Mouse (Mus musculus): ENCODE data around the gene Gpatch2. TPM values are rescaled to one million over a fixed set of nuclear protein-coding genes. Genes with fewer than 3 reads are reported as not detected.

The Gpatch2 gene
- polyA plus RNA-seq, 1 experiment, result 7.6 TPM

GRCm38 (mm10) chr1:187286411-187286810 lies 71.1 kb downstream of the Gpatch2 start:
- no peak for TF ChIP-seq GATA1 (IDR thresholded peaks at IDR 0.05; ENCODE audit: low read length)

- TF ChIP-seq GATA1 (IDR thresholded peaks at IDR 0.05; ENCODE audit: low read length), result no peak
Measured at GRCm38 (mm10) chr1:187286924-187287323, 71.6 kb downstream of the Gpatch2 start.

GRCm38 (mm10) chr1:187290186-187290585 lies 74.9 kb downstream of the Gpatch2 start:
- no peak for TF ChIP-seq GATA1 (IDR thresholded peaks at IDR 0.05; ENCODE audit: low read length)

- no peak for TF ChIP-seq GATA1 (IDR thresholded peaks at IDR 0.05; ENCODE audit: low read length)
Measured at GRCm38 (mm10) chr1:187291480-187292394, 76.4 kb downstream of the Gpatch2 start.

GRCm38 (mm10) chr1:187292395-187292749 lies 77.1 kb downstream of the Gpatch2 start:
- no peak for TF ChIP-seq GATA1 (IDR thresholded peaks at IDR 0.05; ENCODE audit: low read length)

GRCm38 (mm10) chr1:187293233-187293632 lies 77.9 kb downstream of the Gpatch2 start:
- no peak for TF ChIP-seq GATA1 (IDR thresholded peaks at IDR 0.05; ENCODE audit: low read length)

GRCm38 (mm10) chr1:187294522-187294921 lies 79.2 kb downstream of the Gpatch2 start:
- no peak for TF ChIP-seq GATA1 (IDR thresholded peaks at IDR 0.05; ENCODE audit: low read length)

- TF ChIP-seq GATA1 (IDR thresholded peaks at IDR 0.05; ENCODE audit: low read length), result no peak
Measured at GRCm38 (mm10) chr1:187295038-187295559, 79.8 kb downstream of the Gpatch2 start.

- TF ChIP-seq GATA1 (IDR thresholded peaks at IDR 0.05; ENCODE audit: low read length), result no peak
Measured at GRCm38 (mm10) chr1:187295711-187296110, 80.4 kb downstream of the Gpatch2 start.

- TF ChIP-seq GATA1 (IDR thresholded peaks at IDR 0.05; ENCODE audit: low read length), result no peak
Measured at GRCm38 (mm10) chr1:187299236-187299635, 83.9 kb downstream of the Gpatch2 start.

GRCm38 (mm10) chr1:187300626-187301025 lies 85.3 kb downstream of the Gpatch2 start:
- no peak for TF ChIP-seq GATA1 (IDR thresholded peaks at IDR 0.05; ENCODE audit: low read length)

GRCm38 (mm10) chr1:187303221-187303620 lies 87.9 kb downstream of the Gpatch2 start:
- TF ChIP-seq GATA1 (IDR thresholded peaks at IDR 0.05; ENCODE audit: low read length), result no peak

GRCm38 (mm10) chr1:187307335-187307734 lies 92.0 kb downstream of the Gpatch2 start:
- no peak for TF ChIP-seq GATA1 (IDR thresholded peaks at IDR 0.05; ENCODE audit: low read length)

- no peak for TF ChIP-seq GATA1 (IDR thresholded peaks at IDR 0.05; ENCODE audit: low read length)
Measured at GRCm38 (mm10) chr1:187308523-187308922, 93.2 kb downstream of the Gpatch2 start.

GRCm38 (mm10) chr1:187311122-187311521 lies 95.8 kb downstream of the Gpatch2 start:
- no peak for TF ChIP-seq GATA1 (IDR thresholded peaks at IDR 0.05; ENCODE audit: low read length)

- no peak for TF ChIP-seq GATA1 (IDR thresholded peaks at IDR 0.05; ENCODE audit: low read length)
Measured at GRCm38 (mm10) chr1:187313323-187313722, 98.0 kb downstream of the Gpatch2 start.

GRCm38 (mm10) chr1:187313763-187314162 lies 98.5 kb downstream of the Gpatch2 start:
- no peak for TF ChIP-seq GATA1 (IDR thresholded peaks at IDR 0.05; ENCODE audit: low read length)
